Mouse (Mus musculus) hindbrain, embryonic 13.5 days (tissue): Measurements from ENCODE around the gene Adgrb3. TPM values are rescaled to one million over a fixed set of nuclear protein-coding genes. Genes with fewer than 3 reads are reported as not detected.

Experiments
- ATAC-seq: fragments of 200-750 bp; cut with Nextera tagmentation; 2 replicates; pipeline ENCODE4 v1.8.0; 2017; ENCODE audit warnings: moderate TSS enrichment; ENCODE audit not compliant: low FRiP score
- H3K27ac ChIP-seq: fragments of 300-500 bp; sonication (generic); 2 replicates; pipeline ENCODE4 v1.5.1; 2015; ENCODE audit warnings: inconsistent platforms, mild to moderate bottlenecking, moderate library complexity
- H3K27me3 ChIP-seq: fragments of 300-500 bp; sonication (generic); 2 replicates; pipeline ENCODE4 v1.6.1; 2015; ENCODE audit warnings: mild to moderate bottlenecking, inconsistent platforms
- H3K36me3 ChIP-seq: fragments of 300-500 bp; sonication (generic); 2 replicates; pipeline ENCODE4 v1.6.1; 2015; ENCODE audit warnings: mild to moderate bottlenecking, inconsistent platforms
- H3K4me1 ChIP-seq: fragments of 300-500 bp; sonication (generic); replicated peaks from 2 replicates; pipeline ENCODE4 v1.6.1; 2015; ENCODE audit warnings: inconsistent platforms
- H3K4me2 ChIP-seq: fragments of 300-500 bp; sonication (generic); 2 replicates; pipeline ENCODE4 v1.6.1; 2015; ENCODE audit warnings: inconsistent platforms, mild to moderate bottlenecking, moderate library complexity
- H3K4me3 ChIP-seq: fragments of 300-500 bp; sonication (generic); 2 replicates; pipeline ENCODE4 v1.5.1; 2015; ENCODE audit warnings: mild to moderate bottlenecking, inconsistent platforms
- H3K9ac ChIP-seq: fragments of 300-500 bp; sonication (generic); 2 replicates; pipeline ENCODE4 v1.6.1; 2015; ENCODE audit warnings: mild to moderate bottlenecking, inconsistent platforms
- H3K9me3 ChIP-seq: fragments of 300-500 bp; sonication (generic); 2 replicates; pipeline ENCODE4 v1.6.1; 2016; ENCODE audit warnings: inconsistent platforms
- WGBS: fragments of 180-500 bp; shearing (Covaris S2); methylation state at CpG from one replicate; pipeline ENCODE4 v1.1.7; 2015; 5-methylcytosine and 5-hydroxymethylcytosine counted together
- polyA plus RNA-seq: library from polyadenylated mRNA; unstranded; fragments of >200 nt; fragmentation: Nextera tagmentation; extraction: Ambion mirVana; gene quantifications from 2 replicates; pipeline ENCODE4 v1.2.1, GENCODE M21; 2015

Adgrb3 gene
- polyA plus RNA-seq, 1 experiment from 2014 or later, result 41.2 TPM

GRCm38 (mm10) chr1:25199392-25199791 lies 630.1 kb downstream of the Adgrb3 start:
- H3K36me3 ChIP-seq, result no peaks in the 10 kb centered on the region
- no peak overlapping the region for H3K9ac ChIP-seq
- H3K9me3 ChIP-seq, result no peaks in the 10 kb centered on the region
- no peak overlapping the region for H3K27ac ChIP-seq
- H3K4me2 ChIP-seq, result no peak overlapping the region
- no peaks in the 10 kb centered on the region for H3K27me3 ChIP-seq
- H3K4me3 ChIP-seq, result no peak overlapping the region
- no peak for ATAC-seq
- no peaks in the 10 kb centered on the region for H3K4me1 ChIP-seq

DNA sequence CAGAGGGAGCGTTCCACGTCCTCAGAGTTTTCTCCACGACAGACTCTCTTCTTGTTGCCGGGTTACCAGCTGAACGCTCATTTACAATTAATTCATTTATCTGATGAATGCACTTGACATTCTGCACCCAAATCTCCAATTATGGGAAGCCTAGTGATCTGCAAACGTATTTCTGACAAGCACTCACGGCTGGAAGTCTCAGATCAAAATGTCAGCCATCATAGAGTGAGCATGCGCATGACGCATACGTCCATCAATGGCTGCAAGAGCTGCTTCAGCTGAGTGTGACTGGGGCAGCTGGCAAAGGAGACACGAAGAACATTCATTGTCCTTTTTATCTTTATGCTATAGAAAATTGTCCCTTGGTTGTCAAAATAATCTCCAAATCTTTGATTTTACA lies 637.5 kb downstream of the Adgrb3 start:
- Histone ChIP-seq H3K4me2 (no peak overlapping the region), H3K36me3 (no peaks in the 10 kb centered on the region), H3K27ac (peak overlapping the region; percentile 64; the same call in 1 of the 2 replicates), H3K9me3 (no peaks in the 10 kb centered on the region), H3K27me3 (no peaks in the 10 kb centered on the region), H3K9ac (no peak overlapping the region), H3K4me3 (no peak overlapping the region), H3K4me1 (peaks cover 10% of the 10 kb centered on the region)
- 0 out of 2 replicates have a peak, but pooled peaks have one; percentile 39 for ATAC-seq
- 43% methylated on average over 11 of the region's 11 CpGs for WGBS

DNA sequence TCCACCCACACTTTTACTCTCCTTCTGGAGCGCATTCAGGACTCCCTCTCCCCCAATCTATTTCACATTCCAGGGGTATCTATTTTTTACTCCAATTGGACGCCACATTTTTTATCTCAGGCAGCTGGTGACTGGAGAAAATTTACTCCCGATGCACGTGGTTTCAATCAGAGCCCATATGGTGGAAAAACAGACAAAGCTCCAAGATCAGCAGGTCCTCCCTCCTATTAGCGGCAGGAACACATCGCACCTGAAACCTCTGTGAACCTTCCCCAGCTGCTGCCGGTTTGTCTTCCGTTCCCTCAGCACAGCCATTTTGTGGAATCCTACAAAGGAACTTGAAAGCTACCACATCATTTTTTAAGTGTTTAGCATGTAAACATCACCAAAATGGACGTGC lies 640.2 kb downstream of the Adgrb3 start:
- H3K27ac ChIP-seq, result peak overlapping the region; percentile 62
- no peak overlapping the region for H3K4me3 ChIP-seq
- peaks cover 10% of the 10 kb centered on the region for H3K4me1 ChIP-seq
- H3K27me3 ChIP-seq, result no peaks in the 10 kb centered on the region
- 50% methylated on average over 9 of the region's 9 CpGs for WGBS
- H3K4me2 ChIP-seq, result no peak overlapping the region
- H3K36me3 ChIP-seq, result no peaks in the 10 kb centered on the region
- ATAC-seq, result no peak; the same call in 1 of the 2 replicates
- H3K9ac ChIP-seq, result no peak overlapping the region
- no peaks in the 10 kb centered on the region for H3K9me3 ChIP-seq

- Histone ChIP-seq H3K4me3 (no peak overlapping the region), H3K27ac (no peak overlapping the region), H3K9me3 (no peaks in the 10 kb centered on the region), H3K9ac (no peak overlapping the region), H3K4me2 (no peak overlapping the region), H3K4me1 (0 out of 2 replicates have a peak, but pooled peaks cover 5% of the 10 kb centered on the region), H3K27me3 (no peaks in the 10 kb centered on the region), H3K36me3 (no peaks in the 10 kb centered on the region)
- 97% methylated on average over 2 of the region's 2 CpGs for WGBS
- ATAC-seq, result 0 out of 2 replicates have a peak, but pooled peaks have one; percentile 37
Measured at GRCm38 (mm10) chr1:25185909-25186308, 643.6 kb downstream of the Adgrb3 start.

DNA sequence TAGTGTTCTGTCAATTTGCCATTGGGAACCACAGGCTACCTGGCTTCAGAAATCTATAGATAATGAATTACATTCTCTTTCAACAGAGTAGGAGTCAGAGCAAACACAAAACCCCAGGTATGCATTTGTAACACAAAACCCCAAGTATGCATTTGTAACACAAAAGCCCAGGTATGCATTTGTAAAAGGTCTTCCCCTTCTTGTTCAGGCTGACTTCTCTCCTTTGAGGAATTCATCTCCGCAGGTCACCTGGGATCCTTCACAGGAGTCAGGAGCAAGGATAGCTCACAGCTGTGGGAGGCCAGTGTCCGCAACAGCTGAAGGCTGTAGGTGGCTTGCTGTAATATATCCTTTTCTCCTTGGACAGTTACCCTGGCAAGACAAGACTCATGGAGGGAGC lies 647.6 kb downstream of the Adgrb3 start:
- peaks cover 30% of the 10 kb centered on the region for H3K4me1 ChIP-seq
- H3K9me3 ChIP-seq, result no peaks in the 10 kb centered on the region
- no peaks in the 10 kb centered on the region for H3K36me3 ChIP-seq
- H3K27me3 ChIP-seq, result no peaks in the 10 kb centered on the region
- 63% methylated on average over 2 of the region's 2 CpGs for whole genome bisulfite sequencing
- no peak for ATAC-seq
- no peak overlapping the region for H3K27ac ChIP-seq
- no peak overlapping the region for H3K9ac ChIP-seq
- no peak overlapping the region for H3K4me2 ChIP-seq
- no peak overlapping the region for H3K4me3 ChIP-seq

- peaks cover 30% of the 10 kb centered on the region for H3K4me1 ChIP-seq
- H3K9ac ChIP-seq, result no peak overlapping the region
- no peaks in the 10 kb centered on the region for H3K36me3 ChIP-seq
- H3K27ac ChIP-seq, result peak overlapping the region; percentile 78
- no peaks in the 10 kb centered on the region for H3K9me3 ChIP-seq
- H3K4me2 ChIP-seq, result no peak overlapping the region
- no peak overlapping the region for H3K4me3 ChIP-seq
- no peaks in the 10 kb centered on the region for H3K27me3 ChIP-seq
- ATAC-seq, result peak; percentile 41; the same call in 1 of the 2 replicates
- 23% methylated on average over 6 of the region's 6 CpGs for WGBS
Measured at GRCm38 (mm10) chr1:25180615-25181014, 648.9 kb downstream of the Adgrb3 start.

- Histone ChIP-seq H3K4me3 (no peak overlapping the region), H3K9me3 (no peaks in the 10 kb centered on the region), H3K9ac (no peak overlapping the region), H3K4me1 (peaks cover 30% of the 10 kb centered on the region), H3K36me3 (no peaks in the 10 kb centered on the region), H3K4me2 (no peak overlapping the region), H3K27ac (peak overlapping the region; percentile 78), H3K27me3 (no peaks in the 10 kb centered on the region)
- WGBS, result 52% methylated on average over 9 of the region's 9 CpGs
- peak; percentile 63; the same call in 1 of the 2 replicates for ATAC-seq
Measured at GRCm38 (mm10) chr1:25179860-25180582, 649.5 kb downstream of the Adgrb3 start.

DNA sequence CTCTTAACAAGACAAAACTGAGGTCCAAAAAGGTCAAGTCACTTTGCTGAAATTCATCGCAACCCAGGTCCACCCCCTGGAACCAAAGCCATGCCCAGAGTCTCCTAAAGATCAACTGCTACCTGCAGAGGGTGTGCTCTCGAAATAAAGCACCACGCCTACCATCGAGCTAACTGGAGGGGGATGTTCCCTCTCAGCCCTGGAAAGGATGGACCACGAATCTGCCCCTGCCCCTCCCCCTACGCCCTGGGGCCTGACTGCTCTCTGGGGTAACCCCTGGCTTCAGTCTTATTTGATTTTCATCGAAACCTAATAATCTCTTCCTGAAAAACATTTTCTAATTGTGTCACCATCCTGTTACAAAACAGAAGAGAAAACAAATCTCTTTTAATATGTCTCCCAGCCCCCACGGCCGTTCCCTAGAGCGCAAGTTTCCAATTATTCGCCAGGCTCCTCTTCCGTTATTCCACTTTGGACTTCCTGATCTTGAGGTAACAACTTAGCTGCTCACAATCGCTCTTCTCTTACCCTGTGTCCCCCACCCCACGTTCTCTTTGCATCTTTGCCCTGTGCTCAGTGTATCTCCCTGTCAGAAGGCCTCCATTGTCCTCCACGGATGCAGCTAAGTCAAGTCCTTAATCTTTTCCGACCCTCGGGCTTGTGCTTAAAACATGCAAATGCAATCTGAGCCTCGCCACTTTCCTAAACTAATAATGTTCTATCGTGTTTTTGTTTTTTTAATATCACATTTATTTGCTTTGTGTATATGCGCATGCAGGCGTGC lies 651.0 kb downstream of the Adgrb3 start:
- no peaks in the 10 kb centered on the region for H3K36me3 ChIP-seq
- 0 out of 2 replicates have a peak, but pooled peaks have one; percentile 41 for ATAC-seq
- H3K4me2 ChIP-seq, result peak overlapping the region; percentile 18; the same call in 1 of the 2 replicates
- H3K27me3 ChIP-seq, result no peaks in the 10 kb centered on the region
- H3K9ac ChIP-seq, result no peak overlapping the region
- WGBS, result 40% methylated on average over 21 of the region's 21 CpGs
- H3K4me3 ChIP-seq, result no peak overlapping the region
- peak overlapping the region; percentile 45 for H3K27ac ChIP-seq
- H3K9me3 ChIP-seq, result no peaks in the 10 kb centered on the region
- H3K4me1 ChIP-seq, result peaks cover 30% of the 10 kb centered on the region

DNA sequence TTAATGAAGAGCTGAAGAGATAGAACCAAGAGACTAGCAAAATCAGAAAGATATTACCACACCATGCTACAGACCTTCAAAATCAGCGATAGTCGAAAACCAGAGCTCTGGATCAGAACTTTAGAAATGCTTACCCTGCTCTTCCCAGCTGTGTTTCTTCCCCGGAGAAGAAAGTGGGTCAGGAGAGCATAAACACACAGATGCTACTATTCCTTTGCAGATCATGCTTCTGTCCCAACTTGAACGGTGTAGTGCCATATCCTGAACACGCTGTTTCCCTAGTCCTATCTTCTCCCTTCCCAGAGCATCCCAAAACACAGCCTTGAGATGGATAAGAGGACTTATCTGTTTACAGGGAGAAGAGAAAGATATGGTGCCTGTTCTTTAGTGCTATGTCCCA lies 662.4 kb downstream of the Adgrb3 start:
- no peak for ATAC-seq
- Histone ChIP-seq H3K4me2 (no peak overlapping the region), H3K4me3 (no peak overlapping the region), H3K4me1 (peaks cover 3% of the 10 kb centered on the region; the same call in 1 of the 2 replicates), H3K36me3 (no peaks in the 10 kb centered on the region), H3K27ac (no peak overlapping the region), H3K27me3 (no peaks in the 10 kb centered on the region), H3K9ac (no peak overlapping the region), H3K9me3 (no peaks in the 10 kb centered on the region)
- WGBS, result 97% methylated on average over 5 of the region's 5 CpGs

GRCm38 (mm10) chr1:25166036-25166796 lies 663.3 kb downstream of the Adgrb3 start:
- H3K27me3 ChIP-seq, result no peaks in the 10 kb centered on the region
- ATAC-seq, result 0 out of 2 replicates have a peak, but pooled peaks have one; percentile 66
- H3K36me3 ChIP-seq, result no peaks in the 10 kb centered on the region
- H3K4me1 ChIP-seq, result peaks cover 3% of the 10 kb centered on the region; the same call in 1 of the 2 replicates
- H3K4me3 ChIP-seq, result no peak overlapping the region
- H3K4me2 ChIP-seq, result peak overlapping the region; percentile 9; the same call in 1 of the 2 replicates
- H3K9me3 ChIP-seq, result no peaks in the 10 kb centered on the region
- H3K9ac ChIP-seq, result no peak overlapping the region
- H3K27ac ChIP-seq, result peak overlapping the region; percentile 56
- WGBS, result 45% methylated on average over 11 of the region's 11 CpGs

GRCm38 (mm10) chr1:25163561-25163960 lies 665.9 kb downstream of the Adgrb3 start:
- no peak overlapping the region for H3K27ac ChIP-seq
- H3K4me1 ChIP-seq, result peaks cover 3% of the 10 kb centered on the region; the same call in 1 of the 2 replicates
- H3K9me3 ChIP-seq, result no peaks in the 10 kb centered on the region
- H3K27me3 ChIP-seq, result no peaks in the 10 kb centered on the region
- H3K9ac ChIP-seq, result no peak overlapping the region
- H3K36me3 ChIP-seq, result no peaks in the 10 kb centered on the region
- no peak overlapping the region for H3K4me2 ChIP-seq
- H3K4me3 ChIP-seq, result no peak overlapping the region
- WGBS, result 86% methylated on average over 6 of the region's 6 CpGs
- no peak for ATAC-seq

DNA sequence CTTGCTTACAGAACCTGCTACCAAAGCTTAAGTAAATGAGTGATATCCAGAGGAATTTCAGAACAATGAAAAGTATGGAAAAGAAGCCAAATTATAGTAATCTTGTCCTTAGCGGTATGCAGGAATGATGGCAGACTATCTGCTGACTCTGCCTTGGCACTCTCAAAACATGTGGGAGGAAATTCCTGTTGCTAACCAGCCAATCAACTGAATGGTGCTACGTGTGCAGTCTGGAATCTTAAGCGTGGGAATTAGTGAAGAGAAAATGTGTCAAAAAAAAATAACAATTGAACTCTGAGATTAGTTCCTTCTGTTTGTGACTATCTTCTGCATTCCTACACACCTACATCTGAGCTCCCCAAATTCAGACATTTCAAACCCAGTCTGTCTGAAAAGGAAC lies 683.3 kb downstream of the Adgrb3 start:
- no peak overlapping the region for H3K9ac ChIP-seq
- H3K4me2 ChIP-seq, result no peak overlapping the region
- ATAC-seq, result no peak
- no peak overlapping the region for H3K4me3 ChIP-seq
- no peaks in the 10 kb centered on the region for H3K27me3 ChIP-seq
- H3K36me3 ChIP-seq, result no peaks in the 10 kb centered on the region
- 77% methylated on average over 3 of the region's 3 CpGs for WGBS
- no peak overlapping the region for H3K27ac ChIP-seq
- H3K4me1 ChIP-seq, result no peaks in the 10 kb centered on the region
- no peaks in the 10 kb centered on the region for H3K9me3 ChIP-seq
